Mouse (Mus musculus) spleen, adult 2 months (tissue): ENCODE measurements around the gene Pcdh15. TPM values are rescaled to one million over a fixed set of nuclear protein-coding genes. Genes with fewer than 3 reads are reported as not detected.

Experiments
- DNase-seq, 2 experiments: peaks; one replicate each; pipeline versions ENCODE4 v3.0.0 to v3.0.0-alpha.2; 2012 to 2021; ENCODE audit warnings: low spot score in 2 of 2, low read depth in 1 of 2
- H3K27ac ChIP-seq: fragments of 200-500 bp; 2 replicates; pipeline ENCODE4 v1.5.1; 2012; ENCODE audit warnings: low read length, inconsistent platforms; ENCODE audit not compliant: insufficient read depth
- H3K27me3 ChIP-seq: fragments of 200-500 bp; 2 replicates; pipeline ENCODE4 v1.6.1; 2012; ENCODE audit warnings: mild to moderate bottlenecking, moderate library complexity, low read length, inconsistent platforms; ENCODE audit not compliant: control insufficient read depth, insufficient read depth
- H3K36me3 ChIP-seq: fragments of 200-500 bp; 2 replicates; pipeline ENCODE4 v1.6.1; 2012; ENCODE audit warnings: mild to moderate bottlenecking, low read length, inconsistent platforms; ENCODE audit not compliant: control insufficient read depth, insufficient read depth
- H3K4me1 ChIP-seq: fragments of 200-500 bp; 2 replicates; pipeline ENCODE4 v1.6.1; 2011; ENCODE audit warnings: inconsistent platforms; ENCODE audit not compliant: control insufficient read depth, insufficient read depth, insufficient read length
- H3K4me3 ChIP-seq: fragments of 200-500 bp; 2 replicates; pipeline ENCODE4 v1.5.1; 2011; ENCODE audit warnings: mild to moderate bottlenecking, inconsistent platforms; ENCODE audit not compliant: insufficient read depth, insufficient read length; ENCODE audit errors: extremely low read depth
- CTCF ChIP-seq: fragments of 200-500 bp; IDR thresholded peaks from 2 replicates; pipeline ENCODE4 v1.5.1; 2011; ENCODE audit warnings: mild to moderate bottlenecking, inconsistent platforms; ENCODE audit not compliant: insufficient read depth, insufficient read length, insufficient replicate concordance; ENCODE audit errors: extremely low read depth
- POLR2A ChIP-seq: fragments of 200-500 bp; IDR thresholded peaks from 2 replicates; pipeline ENCODE4 v1.6.1; 2011; ENCODE audit warnings: low read depth, low read length, inconsistent platforms
- WGBS: fragments of 180-500 bp; shearing (Covaris S2); methylation state at CpG from one replicate; pipeline ENCODE4 v1.1.7; 2018; 5-methylcytosine and 5-hydroxymethylcytosine counted together
- polyA plus RNA-seq: library from polyadenylated mRNA; depleted of rRNA; stranded (reverse); fragments of >200 nt; gene quantifications from 2 replicates; pipeline ENCODE4 v1.2.3, GENCODE M21; 2012

Gene Pcdh15
- polyA plus RNA-seq, 1 experiment = 0.51 TPM

DNA sequence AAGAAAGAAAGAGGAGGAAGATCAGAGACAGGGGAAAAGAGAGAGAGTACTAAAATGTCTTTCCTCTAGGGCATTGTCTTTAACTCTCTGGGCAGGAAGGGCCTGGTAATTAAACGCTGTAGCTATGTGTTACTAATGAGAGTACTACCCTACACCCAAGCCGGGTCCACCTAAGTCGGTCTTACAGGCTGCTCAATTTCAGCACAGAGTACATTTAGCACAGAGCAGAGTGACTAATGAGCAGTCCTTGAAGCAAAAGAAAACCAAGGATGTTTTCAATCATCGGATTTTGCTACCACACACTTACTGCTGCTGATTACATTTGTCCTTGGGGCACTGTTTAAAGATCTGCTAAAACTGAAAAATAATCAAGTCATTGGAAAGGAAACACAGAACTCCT lies 788.6 kb downstream of the Pcdh15 start:
- WGBS = 87% methylated on average over 4 of the region's 4 CpGs
- H3K4me1 ChIP-seq = no peaks in the 10 kb centered on the region
- no peak for DNase-seq
- no peaks in the 10 kb centered on the region for H3K36me3 ChIP-seq
- H3K27ac ChIP-seq = no peak overlapping the region
- H3K27me3 ChIP-seq = no peaks in the 10 kb centered on the region
- no peak overlapping the region for H3K4me3 ChIP-seq
- TF ChIP-seq CTCF (no peak), POLR2A (no peak)

DNA sequence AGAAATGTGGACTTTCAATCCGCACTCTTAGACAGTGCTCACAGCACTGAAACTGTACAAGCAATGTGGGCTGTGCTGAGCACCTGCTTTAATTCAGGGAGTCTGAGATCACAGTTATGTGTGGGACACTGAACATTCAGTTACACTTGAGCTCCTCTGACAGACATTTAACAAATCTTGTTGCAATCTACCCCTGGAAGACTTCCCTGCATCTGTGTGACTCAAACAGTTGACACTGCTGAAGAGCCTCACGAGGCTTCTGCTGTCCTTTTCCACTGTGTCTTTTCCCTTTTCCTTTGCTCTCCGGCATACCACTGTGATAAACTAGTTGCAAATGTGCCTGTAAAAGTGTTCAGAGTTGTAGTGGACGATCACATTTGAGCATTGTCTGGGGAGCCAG lies 793.1 kb downstream of the Pcdh15 start:
- Histone ChIP-seq H3K36me3 (no peaks in the 10 kb centered on the region), H3K4me1 (no peaks in the 10 kb centered on the region), H3K27me3 (no peaks in the 10 kb centered on the region), H3K27ac (no peak overlapping the region), H3K4me3 (no peak overlapping the region)
- DNase-seq = no peak
- WGBS = 75% methylated on average over 4 of the region's 4 CpGs
- TF ChIP-seq CTCF = no peak
- TF ChIP-seq POLR2A = no peak

- TF ChIP-seq CTCF = no peak
- H3K4me3 ChIP-seq = no peak overlapping the region
- DNase-seq = no peak
- H3K27ac ChIP-seq = no peak overlapping the region
- no peaks in the 10 kb centered on the region for H3K36me3 ChIP-seq
- no peaks in the 10 kb centered on the region for H3K27me3 ChIP-seq
- no peaks in the 10 kb centered on the region for H3K4me1 ChIP-seq
These were observed 797.0 kb downstream of the Pcdh15 start for GRCm38 (mm10) chr10:73896086-73896607.

- H3K27ac ChIP-seq = no peak overlapping the region
- H3K36me3 ChIP-seq = no peaks in the 10 kb centered on the region
- no peak for DNase-seq
- no peaks in the 10 kb centered on the region for H3K27me3 ChIP-seq
- H3K4me3 ChIP-seq = no peak overlapping the region
- TF ChIP-seq CTCF (no peak), POLR2A (no peak)
- no peaks in the 10 kb centered on the region for H3K4me1 ChIP-seq
- WGBS = 89% methylated on average over 3 of the region's 3 CpGs
These were observed 800.0 kb downstream of the Pcdh15 start for GRCm38 (mm10) chr10:73899165-73899564.

DNA sequence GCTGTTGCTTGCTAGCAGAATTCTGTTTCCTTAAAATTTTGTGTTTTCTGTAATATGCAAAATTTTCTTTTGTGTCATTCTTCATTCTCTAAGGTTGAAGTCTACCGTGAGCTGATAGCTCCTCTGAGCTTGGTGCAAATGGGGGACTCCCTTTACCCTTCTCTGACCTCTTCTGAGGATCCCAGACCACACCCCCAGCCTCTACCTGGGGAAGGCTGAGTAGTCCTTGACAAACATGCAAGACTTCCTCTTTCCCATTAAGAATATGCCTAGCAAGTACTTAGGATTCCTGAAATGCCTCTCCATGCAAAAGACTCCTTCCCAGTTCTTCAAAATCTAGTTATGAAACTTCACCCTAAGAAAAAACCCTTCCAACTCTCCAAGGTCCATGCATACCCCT lies 808.5 kb downstream of the Pcdh15 start:
- WGBS = 63% methylated on average over 1 of the region's 1 CpGs
- TF ChIP-seq POLR2A (no peak), CTCF (no peak)
- Histone ChIP-seq H3K27ac (no peak overlapping the region), H3K4me1 (no peaks in the 10 kb centered on the region), H3K36me3 (no peaks in the 10 kb centered on the region), H3K27me3 (no peaks in the 10 kb centered on the region), H3K4me3 (no peak overlapping the region)
- no peak for DNase-seq

DNA sequence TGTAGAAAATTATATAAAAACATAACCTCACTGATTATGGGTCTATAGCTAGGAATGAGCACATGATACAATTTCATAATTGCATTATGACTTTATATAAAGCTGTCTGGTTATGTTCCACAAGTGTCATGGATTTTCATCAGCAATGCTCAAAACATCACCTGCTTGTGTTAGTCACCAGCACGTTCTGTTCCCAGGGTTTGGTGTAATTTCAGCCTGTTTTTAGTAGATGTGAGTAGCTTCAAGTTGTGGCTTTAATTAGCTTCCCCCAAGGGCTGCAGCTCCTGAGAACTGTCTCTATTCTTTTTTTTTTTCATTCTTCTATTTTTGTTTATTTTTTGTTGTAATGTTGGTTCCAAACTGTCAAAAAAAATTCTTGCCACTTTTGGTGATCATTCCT lies 809.4 kb downstream of the Pcdh15 start:
- no peaks in the 10 kb centered on the region for H3K27me3 ChIP-seq

DNA sequence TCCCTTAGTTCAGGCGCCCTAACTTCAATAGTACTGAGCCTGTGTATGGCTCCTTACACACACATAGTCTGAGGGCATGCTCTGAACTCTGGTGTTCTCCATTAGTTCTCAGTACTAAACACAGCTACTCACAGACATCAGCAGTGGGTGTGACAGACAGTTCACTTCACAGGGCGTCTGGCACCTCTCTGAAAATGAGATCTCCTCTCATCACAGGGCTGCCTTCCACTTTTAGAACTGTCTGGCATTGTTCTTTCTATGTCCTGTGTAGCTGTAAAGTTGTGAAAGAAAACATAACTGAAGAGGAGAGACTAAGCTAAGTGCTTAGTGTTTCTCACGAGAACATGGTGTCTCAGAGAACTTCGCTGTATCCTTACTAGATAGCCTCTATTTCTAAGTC lies 816.0 kb downstream of the Pcdh15 start:
- no peak overlapping the region for H3K27ac ChIP-seq
- no peak for DNase-seq
- no peaks in the 10 kb centered on the region for H3K36me3 ChIP-seq
- no peak for TF ChIP-seq CTCF
- no peak for TF ChIP-seq POLR2A
- no peaks in the 10 kb centered on the region for H3K4me1 ChIP-seq
- H3K27me3 ChIP-seq = no peaks in the 10 kb centered on the region
- 85% methylated on average over 4 of the region's 4 CpGs for WGBS
- H3K4me3 ChIP-seq = no peak overlapping the region

More for the DNA sequence above, 809.4 kb downstream of the Pcdh15 start:
- no peak overlapping the region for H3K4me3 ChIP-seq
- no peaks in the 10 kb centered on the region for H3K36me3 ChIP-seq
- H3K27ac ChIP-seq = no peak overlapping the region
- WGBS = 64% methylated on average over 1 of the region's 1 CpGs
- no peak for DNase-seq
- H3K4me1 ChIP-seq = no peaks in the 10 kb centered on the region
- TF ChIP-seq CTCF (no peak), POLR2A (no peak)

DNA sequence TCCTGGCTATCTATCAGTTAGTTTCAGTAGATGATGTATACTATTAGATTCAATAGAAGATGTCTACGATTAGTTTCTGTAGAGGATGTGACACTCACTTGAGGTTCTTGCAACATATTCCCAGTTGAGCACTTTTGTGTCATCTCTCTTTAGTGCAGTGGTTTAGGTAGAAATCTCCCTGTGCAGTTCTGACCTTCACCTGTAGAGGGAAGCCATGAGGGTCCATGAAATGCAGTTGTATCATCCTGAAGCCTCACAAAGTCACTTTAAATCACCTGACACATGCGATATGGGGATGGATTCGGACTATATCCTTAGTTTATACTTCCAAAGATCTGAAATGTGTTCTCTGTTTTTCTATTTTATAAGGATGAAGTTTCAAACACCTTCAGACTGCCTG lies 822.4 kb downstream of the Pcdh15 start:
- Histone ChIP-seq H3K36me3 (no peaks in the 10 kb centered on the region), H3K27ac (no peak overlapping the region), H3K27me3 (no peaks in the 10 kb centered on the region), H3K4me1 (no peaks in the 10 kb centered on the region), H3K4me3 (no peak overlapping the region)
- TF ChIP-seq POLR2A (no peak), CTCF (no peak)
- 67% methylated on average over 3 of the region's 3 CpGs for WGBS
- no peak for DNase-seq
